Mouse (Mus musculus): ENCODE measurements at regions not wholly inside any gene's neighbourhood (a gene's known extent, or its start where the extent isn't known, plus 50 kb on each side); places are given as distances from the start of the nearest gene placed in this dataset.
A peak's percentile ranks its signal among the peaks of the same experiment; 100 is the strongest.

DNA sequence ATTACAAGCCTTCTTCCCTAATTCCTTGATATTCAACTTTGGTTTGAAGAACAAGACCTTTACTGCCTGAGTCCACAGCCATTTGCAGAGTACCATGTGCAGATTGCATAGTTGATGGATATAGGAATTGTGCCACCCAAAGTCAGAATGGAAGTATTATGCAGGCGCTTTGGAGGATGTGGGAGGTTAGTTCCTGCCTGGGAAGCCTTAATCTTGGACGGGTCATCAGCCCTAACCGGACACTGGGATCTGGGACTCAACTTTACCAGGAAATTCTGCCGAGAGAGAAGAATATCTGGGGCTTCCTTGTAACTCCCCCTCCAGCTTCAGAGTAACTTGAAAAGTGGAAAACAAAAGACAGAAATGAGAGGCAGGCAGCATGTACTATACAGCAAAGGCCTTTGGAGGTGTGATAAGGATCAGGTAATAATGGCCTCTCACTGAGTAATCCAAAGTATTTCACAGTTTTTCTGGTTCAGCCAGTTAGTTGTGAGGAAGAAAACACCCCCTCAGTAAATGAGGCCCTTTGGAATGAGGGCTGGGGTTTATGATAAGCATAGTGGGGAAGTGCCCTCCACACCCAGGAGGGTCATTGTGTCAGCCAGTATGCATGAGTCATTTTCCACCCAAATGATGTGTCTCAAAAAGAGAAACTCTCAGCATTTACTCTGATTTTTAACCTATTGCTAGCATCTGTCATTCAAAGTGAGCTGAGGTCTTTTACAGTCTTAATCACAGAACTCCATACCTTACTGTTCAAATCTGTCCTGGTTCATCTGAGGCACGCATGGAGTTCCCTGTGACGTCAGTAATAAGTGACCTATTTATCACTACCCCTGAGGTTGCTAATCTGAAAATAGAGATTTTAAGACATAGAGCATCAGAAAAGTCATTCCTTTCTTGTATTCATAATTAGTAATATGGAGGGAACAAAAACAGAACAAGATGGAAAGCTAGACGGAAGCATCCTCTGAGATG lies 91.7 kb upstream of the Klf6 start:
- no peak for DNase-seq (ENCODE audit: low read depth, low spot score)

DNA sequence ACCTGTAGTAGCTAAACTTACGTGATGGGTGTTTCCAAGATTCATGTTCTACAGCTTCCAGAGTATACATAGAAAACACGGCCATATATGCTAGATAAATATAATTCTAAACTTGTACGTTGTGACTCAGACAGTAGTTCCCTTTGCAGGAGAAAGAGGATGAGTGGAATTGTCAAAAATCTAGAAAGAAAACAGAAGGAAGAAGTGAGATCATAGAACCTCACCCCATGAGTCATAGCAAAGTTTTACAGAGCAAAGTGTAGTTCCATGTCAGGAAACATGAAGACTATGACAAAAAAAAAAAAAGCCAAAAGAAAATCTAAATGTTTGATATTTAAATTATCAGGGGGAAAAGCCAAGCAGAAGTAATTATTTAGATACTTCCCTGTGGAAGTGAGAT lies 87.5 kb upstream of the Klf6 start:
- no peak for DNase-seq (ENCODE audit: low read depth, low spot score)

DNA sequence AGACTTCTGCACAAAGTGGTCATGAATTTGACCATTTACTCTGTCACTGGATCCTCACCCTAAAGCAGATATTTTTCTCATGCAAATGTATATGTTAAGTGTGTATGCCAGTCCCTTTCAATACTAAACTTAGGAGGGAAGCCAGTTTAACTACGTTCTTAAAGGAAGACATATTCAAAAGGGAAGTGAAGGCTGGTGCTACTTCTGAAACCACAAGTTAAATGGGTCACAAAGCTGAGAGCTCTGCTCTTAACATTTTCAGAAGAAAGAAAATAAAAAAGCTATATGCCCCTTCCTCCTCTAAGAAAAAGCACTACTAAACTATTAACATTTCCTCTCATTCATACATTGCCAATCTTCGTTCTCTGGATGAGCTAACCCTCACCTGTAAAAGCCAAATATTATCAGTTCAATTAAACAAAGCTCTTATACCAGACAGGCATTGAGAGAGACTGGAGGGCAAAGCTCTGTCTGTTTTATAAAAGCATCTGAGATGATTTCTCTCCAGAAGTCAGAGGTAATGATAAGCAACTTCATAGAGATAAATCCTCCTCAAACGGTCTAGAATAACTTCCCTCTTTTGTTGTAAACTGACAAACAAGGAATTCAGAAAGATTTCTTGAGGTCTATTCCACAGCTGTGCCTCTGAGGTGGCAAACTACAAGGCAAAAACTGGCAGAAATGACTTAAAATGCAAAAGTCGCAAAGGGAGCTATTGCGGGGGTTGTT lies 82.7 kb upstream of the Klf6 start:
- DNase-seq (ENCODE audit: low read depth, low spot score): peak; percentile 18

DNA sequence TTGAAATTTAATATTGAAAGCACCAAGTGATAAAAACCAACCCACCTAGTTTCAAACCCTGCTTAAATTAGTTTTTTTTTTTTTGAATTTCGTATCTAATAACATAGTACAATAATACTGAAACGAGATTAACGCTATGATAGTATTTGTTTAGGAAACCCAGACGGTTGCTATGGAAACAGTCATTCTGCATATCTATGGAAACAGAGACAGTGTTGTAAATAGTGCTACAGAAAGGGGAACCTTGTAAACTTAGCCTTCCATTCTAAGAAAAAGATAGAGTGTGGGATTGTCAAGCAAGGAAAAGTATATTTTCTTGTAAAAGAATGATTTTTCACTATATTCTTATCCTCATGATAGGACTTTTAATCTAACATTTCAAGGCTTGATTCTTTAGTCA lies 81.9 kb upstream of the Klf6 start:
- peak; percentile 39 for DNase-seq (ENCODE audit: low read depth, low spot score)

DNA sequence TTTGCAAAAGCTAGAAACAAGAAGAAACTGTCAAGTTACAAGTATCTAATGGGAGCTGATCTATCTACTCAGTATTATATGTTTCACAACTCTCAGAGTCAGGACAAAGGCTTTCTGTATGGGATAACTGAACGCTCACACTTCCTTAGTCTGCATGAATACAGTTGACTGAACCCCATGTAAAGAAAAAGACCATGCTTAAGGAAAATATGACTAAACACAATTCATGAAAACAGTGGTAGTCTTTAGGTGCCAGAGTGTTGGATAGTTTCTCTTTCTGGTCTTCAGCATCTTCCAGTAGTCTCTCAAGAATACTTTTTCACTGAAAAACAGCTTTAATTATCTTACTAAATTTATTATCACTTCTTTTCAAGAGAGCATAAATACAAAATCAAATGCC lies 78.7 kb upstream of the Klf6 start:
- DNase-seq (ENCODE audit: low read depth, low spot score): no peak

DNA sequence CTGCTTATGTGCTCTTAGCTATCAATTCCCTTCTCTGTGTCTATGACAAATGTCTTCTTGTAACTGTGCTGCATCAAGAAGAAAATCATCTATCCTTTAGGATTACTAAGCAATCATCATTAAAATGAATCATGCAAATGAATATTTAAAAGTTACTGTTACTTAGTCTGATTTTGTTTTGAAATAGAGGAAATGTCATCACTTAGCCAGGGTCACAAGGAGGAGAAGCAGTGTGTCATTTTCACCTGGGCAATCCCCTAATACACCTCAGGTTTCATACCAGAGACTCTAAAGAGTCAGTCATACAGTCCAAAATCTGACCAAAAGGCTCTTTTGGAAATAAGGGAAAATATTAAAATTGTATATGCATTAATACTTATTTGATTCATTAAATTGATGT lies 74.2 kb upstream of the Klf6 start:
- DNase-seq (ENCODE audit: low read depth, low spot score): no peak

DNA sequence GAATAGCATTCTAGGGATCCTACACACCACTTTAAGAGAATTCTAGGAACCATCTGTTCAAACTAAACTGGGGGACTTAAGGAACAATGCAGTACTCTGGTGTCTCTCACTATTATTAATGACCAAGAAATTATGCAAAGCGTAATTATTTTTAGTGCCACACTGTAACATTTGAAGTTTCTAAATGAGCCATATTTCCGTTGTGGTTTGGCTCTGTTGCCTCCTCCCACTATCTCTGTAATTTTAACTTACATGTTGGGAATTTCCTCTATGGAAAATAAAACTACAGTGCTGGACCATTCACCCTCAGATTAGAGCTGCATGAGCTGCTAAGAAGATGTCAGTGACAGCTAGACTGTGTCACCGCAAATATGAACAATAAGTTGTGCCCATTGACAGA lies 72.0 kb upstream of the Klf6 start:
- no peak for DNase-seq (ENCODE audit: low read depth, low spot score)

DNA sequence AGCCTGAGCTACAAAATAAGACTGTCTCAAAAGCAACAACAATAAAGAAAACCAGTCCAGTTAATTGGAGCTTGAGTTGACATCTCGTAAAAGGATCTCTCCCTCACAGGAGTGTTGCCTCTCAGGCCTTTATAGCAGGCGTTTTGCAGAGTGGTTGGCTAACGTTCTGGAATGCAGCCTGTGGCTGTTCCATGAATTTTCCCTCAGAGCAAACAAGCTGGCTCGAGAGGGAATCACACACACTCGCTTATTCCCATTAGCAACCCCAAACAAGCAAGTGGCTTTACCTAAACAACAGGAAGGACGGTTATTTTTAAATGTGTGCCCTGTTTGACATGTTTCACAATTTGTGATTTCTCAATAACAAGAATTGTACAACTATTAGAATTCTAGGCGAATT lies 59.2 kb upstream of the Klf6 start:
- no peak for DNase-seq (ENCODE audit: low read depth, low spot score)

DNA sequence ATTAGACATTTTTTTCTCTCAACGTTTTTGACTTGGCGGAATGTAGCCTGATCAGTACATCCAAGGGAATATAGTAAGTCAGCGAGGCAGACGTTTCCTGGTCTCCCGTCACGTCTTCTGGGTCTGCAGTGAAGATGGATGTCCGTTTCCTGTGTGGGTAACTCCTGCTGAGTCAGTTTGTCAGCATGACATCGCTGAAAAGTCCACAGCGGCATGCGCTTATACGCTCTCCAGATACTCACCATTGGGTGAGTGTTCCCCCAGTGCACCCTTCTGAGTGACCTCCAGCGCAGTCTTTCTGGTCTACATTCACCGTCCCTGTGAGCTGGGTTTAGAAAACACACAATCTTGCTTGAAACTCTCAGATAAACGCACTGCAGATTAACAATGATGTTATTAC lies 58.5 kb upstream of the Klf6 start:
- DNase-seq (ENCODE audit: low read depth, low spot score): peak; percentile 13

DNA sequence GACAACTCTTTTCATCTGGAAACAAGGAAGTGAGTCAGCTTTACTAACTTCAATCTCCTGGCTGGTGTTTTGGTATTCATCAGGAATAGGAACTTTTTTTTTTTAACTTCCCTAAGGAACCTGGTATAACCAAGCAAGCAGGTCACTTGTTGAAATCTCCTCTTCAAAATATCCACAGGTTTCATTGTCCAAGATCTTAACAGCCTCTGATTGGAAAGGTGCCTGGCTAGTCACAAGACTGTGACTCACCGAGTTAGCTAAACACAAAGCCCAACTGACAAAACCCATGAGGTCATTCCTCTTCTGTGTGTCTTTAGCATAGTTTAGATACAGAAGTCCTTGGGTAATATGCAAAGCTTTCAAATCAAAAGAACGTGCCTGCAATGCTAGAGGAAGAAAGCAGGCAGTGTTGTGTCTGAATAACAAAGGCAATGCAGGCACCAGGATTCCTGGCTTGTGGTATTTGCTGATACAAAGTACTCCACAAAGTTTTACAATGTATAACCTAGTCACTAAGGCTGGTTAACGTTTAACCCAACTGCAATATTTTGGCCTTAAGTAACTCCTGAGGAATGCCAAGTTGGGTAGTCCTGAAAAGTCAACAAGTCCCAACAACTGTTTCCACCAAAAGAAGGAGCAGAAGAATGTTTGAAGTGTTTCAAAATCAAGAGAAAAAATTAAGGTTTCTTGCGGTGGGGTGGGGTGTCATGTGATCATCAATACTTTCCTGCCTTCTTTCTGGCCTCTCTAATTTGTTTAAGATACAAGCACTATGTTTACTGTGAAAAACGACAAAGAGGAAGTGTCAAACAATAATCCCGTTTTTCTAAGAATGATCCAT lies 57.5 kb upstream of the Klf6 start:
- DNase-seq (ENCODE audit: low read depth, low spot score): peak; percentile 24

DNA sequence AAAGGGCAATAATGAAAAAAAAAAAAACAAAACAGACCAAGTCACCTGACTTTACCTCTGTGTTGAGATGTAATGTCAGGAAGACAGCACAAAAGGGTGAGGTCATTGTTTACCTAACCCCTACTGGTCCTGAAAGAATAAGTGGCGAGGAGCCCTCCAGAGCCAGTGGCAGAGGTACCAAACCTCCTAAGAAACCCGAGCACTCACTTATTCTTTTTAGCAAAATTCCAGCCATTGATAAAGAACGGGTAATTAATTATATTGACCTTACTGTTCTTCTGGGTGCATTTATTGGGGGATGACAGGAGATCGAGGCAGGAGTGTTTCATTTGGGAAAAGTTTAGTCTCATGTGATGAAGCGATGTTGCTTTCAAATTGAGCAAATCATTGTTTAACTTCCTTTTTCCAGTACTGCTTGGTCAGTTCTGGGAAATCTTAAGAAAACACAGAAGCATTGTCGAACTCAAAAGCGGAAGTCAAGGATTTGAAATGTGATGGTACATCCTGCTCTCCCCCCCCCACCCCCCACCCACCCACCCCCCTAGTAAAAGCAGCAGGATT lies 56.8 kb upstream of the Klf6 start:
- no peak for DNase-seq (ENCODE audit: low read depth, low spot score)

DNA sequence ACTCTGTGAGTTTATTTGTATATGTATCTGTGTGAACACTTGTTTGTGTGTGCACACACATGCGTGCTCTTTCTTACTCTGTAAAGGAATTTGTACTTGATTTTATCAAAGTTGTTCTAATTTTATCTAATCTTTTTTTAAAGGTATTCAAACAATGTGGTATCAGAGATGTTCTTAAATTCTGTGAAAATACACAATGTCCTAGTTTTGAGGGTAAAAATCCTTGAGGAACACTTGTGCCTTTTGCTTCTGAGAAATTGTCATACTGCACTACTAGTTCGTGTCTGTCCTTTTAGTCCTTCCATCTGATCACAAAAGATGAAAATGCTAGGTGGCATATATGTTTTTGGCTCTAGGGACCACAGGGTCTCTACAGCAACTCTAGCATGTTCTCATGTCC lies 52.9 kb upstream of the Klf6 start:
- no peak for DNase-seq (ENCODE audit: low read depth, low spot score)
